15 mouse cellular contexts compared by ENCODE assay signal in the genomic region with DNA sequence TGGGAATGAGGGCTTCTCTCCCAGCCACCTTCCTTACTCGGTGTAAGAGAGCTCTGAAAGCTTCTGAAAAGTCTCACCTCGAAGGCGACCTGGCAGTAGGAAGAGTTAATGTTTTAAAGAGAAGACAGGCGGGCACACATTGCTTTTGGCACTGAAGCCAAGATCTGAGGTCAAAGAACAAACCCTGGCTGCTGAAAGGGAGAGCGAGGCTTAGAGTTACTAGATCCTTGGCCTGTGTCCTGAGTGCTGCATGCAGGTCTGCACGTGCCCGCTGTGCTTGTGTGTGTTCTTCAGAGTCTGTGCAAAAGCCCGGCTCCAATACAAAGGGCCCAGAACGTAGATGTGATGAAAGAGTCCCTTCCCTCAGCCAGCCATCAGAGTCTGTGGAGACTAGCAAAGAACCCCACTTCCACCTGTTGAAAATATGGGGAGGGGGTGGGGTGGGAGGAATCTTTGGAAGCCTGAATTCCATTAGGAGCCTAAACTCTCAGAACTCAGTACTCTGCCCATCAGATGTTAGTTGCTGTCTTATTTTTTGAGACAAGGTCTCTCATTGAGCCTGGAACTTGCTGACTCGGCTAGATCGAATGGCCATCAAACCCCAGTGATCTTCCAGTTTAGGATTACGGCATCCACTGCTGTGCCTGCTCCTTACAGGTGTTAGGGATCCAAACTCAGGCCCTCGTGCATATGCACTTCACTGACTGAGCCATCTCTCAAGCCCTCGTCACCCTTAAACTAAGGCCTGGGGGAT. TPM values are rescaled to one million over a fixed set of nuclear protein-coding genes. Genes with fewer than 3 reads are reported as not detected.
DNase-seq lines count a peak whose midpoint lies in the region; ATAC-seq and TF ChIP-seq lines count a peak whose summit lies in the region.
"Had no signal": no experiment of that assay in that cellular context is flagged by ENCODE, and none has a peak within 500 bp of the region (broad histone marks: within the 10 kb centered on the region; RNA-seq: fewer than 3 reads in every experiment).

No protein-coding gene starts in this region.

- TF ChIP-seq CTCF in bone marrow, adult 2 months (IDR thresholded peaks at IDR 0.05; ENCODE audit: control insufficient read depth, insufficient read depth, low read length): no peak

- peak; percentile 49; the same call in 1 of the 2 replicates for ATAC-seq in intestine, embryonic 16.5 days
- ATAC-seq in intestine, embryonic 15.5 days: no peak
- ATAC-seq in kidney, embryonic 15.5 days (replicated peaks; ENCODE audit: low FRiP score): no peak
- ATAC-seq in liver, embryonic 16.5 days (ENCODE audit: low read depth): peak; percentile 34; the same call in 1 of the 2 replicates
- ATAC-seq in CD4-positive, CD25-positive, alpha-beta regulatory T cell, adult 4 months: no peak
- ATAC-seq: midbrain, embryonic 15.5 days had no signal

- H3K27ac ChIP-seq in intestine, embryonic 16.5 days (ENCODE audit: low read length): peak overlapping the region; percentile 15; the same call in 1 of the 2 replicates
- H3K27ac ChIP-seq in intestine, embryonic 15.5 days: no peak overlapping the region
- peak overlapping the region; percentile 38 for H3K27ac ChIP-seq in bone marrow, adult 2 months (ENCODE audit: control insufficient read depth, insufficient read depth, low read depth, low read length, poor library complexity)
- 0 out of 2 replicates have a peak overlapping the region, but pooled peaks have one; percentile 32 for H3K27ac ChIP-seq in kidney, embryonic 15.5 days
- peak overlapping the region; percentile 85 for H3K27ac ChIP-seq in liver, embryonic 16.5 days (ENCODE audit: low read length)
- H3K27ac ChIP-seq: heart, embryonic 15.5 days; hindbrain, embryonic 14.5 days; midbrain, embryonic 15.5 days had no signal

- no peak overlapping the region for H3K4me2 ChIP-seq in intestine, embryonic 16.5 days (ENCODE audit: low read depth, low read length)
- H3K4me2 ChIP-seq in intestine, embryonic 15.5 days (replicated peaks): no peak overlapping the region
- no peak overlapping the region for H3K4me2 ChIP-seq in kidney, embryonic 15.5 days
- H3K4me2 ChIP-seq in liver, embryonic 16.5 days (ENCODE audit: low read depth, low read length): no peak overlapping the region; the same call in 1 of the 2 replicates
- H3K4me2 ChIP-seq: heart, embryonic 15.5 days; hindbrain, embryonic 14.5 days; midbrain, embryonic 15.5 days had no signal

- 78% methylated on average over 14 of the region's 14 CpGs for WGBS in intestine, embryonic 16.5 days
- 78% methylated on average over 14 of the region's 14 CpGs for WGBS in intestine, embryonic 15.5 days
- 87% methylated on average over 14 of the region's 14 CpGs for WGBS in bone marrow, adult 2 months
- 75% methylated on average over 14 of the region's 14 CpGs for WGBS in kidney, embryonic 15.5 days
- 77% methylated on average over 14 of the region's 14 CpGs for WGBS in liver, embryonic 16.5 days (ENCODE audit: insufficient replicate concordance)

- H3K36me3 ChIP-seq in intestine, embryonic 16.5 days (ENCODE audit: control insufficient read depth, insufficient read depth, low read length): no peaks in the 10 kb centered on the region
- no peaks in the 10 kb centered on the region for H3K36me3 ChIP-seq in intestine, embryonic 15.5 days
- no peaks in the 10 kb centered on the region for H3K36me3 ChIP-seq in kidney, embryonic 15.5 days
- H3K36me3 ChIP-seq in liver, embryonic 16.5 days (ENCODE audit: control insufficient read depth, insufficient read depth): no peaks in the 10 kb centered on the region
- H3K36me3 ChIP-seq: heart, embryonic 15.5 days; midbrain, embryonic 15.5 days had no signal

- no peak overlapping the region for H3K9ac ChIP-seq in intestine, embryonic 16.5 days (ENCODE audit: low read depth, low read length)
- H3K9ac ChIP-seq in intestine, embryonic 15.5 days: no peak overlapping the region
- no peak overlapping the region for H3K9ac ChIP-seq in kidney, embryonic 15.5 days
- H3K9ac ChIP-seq in liver, embryonic 16.5 days (ENCODE audit: low read depth, low read length): peak overlapping the region; percentile 32; the same call in 1 of the 2 replicates
- H3K9ac ChIP-seq: heart, embryonic 15.5 days; hindbrain, embryonic 14.5 days; midbrain, embryonic 15.5 days had no signal

- H3K4me1 ChIP-seq in intestine, embryonic 16.5 days (ENCODE audit: control insufficient read depth, insufficient read depth, low read length): peaks cover 17% of the 10 kb centered on the region
- no peaks in the 10 kb centered on the region for H3K4me1 ChIP-seq in intestine, embryonic 15.5 days (replicated peaks)
- peaks cover 2% of the 10 kb centered on the region; the same call in 1 of the 2 replicates for H3K4me1 ChIP-seq in bone marrow, adult 2 months (ENCODE audit: control insufficient read depth, insufficient read depth, low read length)
- no peaks in the 10 kb centered on the region for H3K4me1 ChIP-seq in kidney, embryonic 15.5 days
- peaks cover 43% of the 10 kb centered on the region for H3K4me1 ChIP-seq in liver, embryonic 16.5 days (ENCODE audit: control insufficient read depth, low read depth, low read length)
- H3K4me1 ChIP-seq: midbrain, embryonic 15.5 days had no signal

- no peaks in the 10 kb centered on the region for H3K27me3 ChIP-seq in intestine, embryonic 16.5 days (replicated peaks; ENCODE audit: control insufficient read depth, insufficient read depth, low read length)
- H3K27me3 ChIP-seq in intestine, embryonic 15.5 days (replicated peaks): no peaks in the 10 kb centered on the region
- H3K27me3 ChIP-seq in kidney, embryonic 15.5 days: no peaks in the 10 kb centered on the region
- H3K27me3 ChIP-seq in liver, embryonic 16.5 days (ENCODE audit: control insufficient read depth, insufficient read depth, low read depth, low read length): no peaks in the 10 kb centered on the region
- H3K27me3 ChIP-seq: heart, embryonic 15.5 days; midbrain, embryonic 15.5 days had no signal

- no peaks in the 10 kb centered on the region for H3K9me3 ChIP-seq in intestine, embryonic 16.5 days (ENCODE audit: control insufficient read depth, low read length)
- H3K9me3 ChIP-seq in intestine, embryonic 15.5 days: no peaks in the 10 kb centered on the region
- H3K9me3 ChIP-seq in kidney, embryonic 15.5 days (replicated peaks): no peaks in the 10 kb centered on the region
- H3K9me3 ChIP-seq in liver, embryonic 16.5 days (replicated peaks; ENCODE audit: control insufficient read depth, low read length): no peaks in the 10 kb centered on the region
- H3K9me3 ChIP-seq: heart, embryonic 15.5 days; midbrain, embryonic 15.5 days had no signal

- no peak for TF ChIP-seq POLR2A in bone marrow, adult 2 months (IDR thresholded peaks at IDR 0.05; ENCODE audit: borderline replicate concordance, control insufficient read depth, low read depth, low read length)

- H3K4me3 ChIP-seq in intestine, embryonic 16.5 days (ENCODE audit: low read length): no peak overlapping the region
- H3K4me3 ChIP-seq in intestine, embryonic 15.5 days (replicated peaks): no peak overlapping the region
- H3K4me3 ChIP-seq in bone marrow, adult 2 months (replicated peaks; ENCODE audit: control insufficient read depth, low read depth, low read length): no peak overlapping the region
- no peak overlapping the region for H3K4me3 ChIP-seq in kidney, embryonic 15.5 days (replicated peaks)
- no peak overlapping the region for H3K4me3 ChIP-seq in liver, embryonic 16.5 days (ENCODE audit: low read depth, low read length)
- H3K4me3 ChIP-seq: heart, embryonic 15.5 days; midbrain, embryonic 15.5 days had no signal

- no peak for DNase-seq in layer of hippocampus, postnatal 14 days (ENCODE audit: low spot score in 2 of 2)
- no peak for DNase-seq in cerebellum, postnatal 4 days (ENCODE audit: low spot score in 2 of 2)
- DNase-seq: B cell, adult 2 months; cerebellum, adult 11 months; lung, adult 2 months; spleen, adult 18-20 months had no signal

RNA-seq across cellular contexts. Expression of a gene that starts 41.8 kb away (rescaled TPM):
- polyA plus RNA-seq in intestine, embryonic 16.5 days (2015; fragmentation: Nextera tagmentation; extraction: Ambion mirVana): 6.8 and 8.0 TPM in 2 replicates
- polyA plus RNA-seq in intestine, embryonic 15.5 days (2015; fragmentation: Nextera tagmentation; extraction: Ambion mirVana): 6.0 and 7.2 TPM in 2 replicates
- 33.5 and 34.8 TPM in 2 replicates for polyA plus RNA-seq in bone marrow, adult 2 months (2011; ENCODE audit: insufficient read depth, insufficient read length, low replicate concordance, missing spikeins)
- 4.8 and 6.5 TPM in 2 replicates for polyA plus RNA-seq in kidney, embryonic 15.5 days (2015; fragmentation: Nextera tagmentation; extraction: Ambion mirVana)
- 32.7 and 33.7 TPM in 2 replicates for polyA plus RNA-seq in liver, embryonic 16.5 days (2015; fragmentation: Nextera tagmentation; extraction: Ambion mirVana)
- 1 to 10 TPM in 1 of 2 experiments, under 1 TPM in 1; 0.71 to 1.1 TPM for total RNA-seq in layer of hippocampus, postnatal 14 days (2021)
- under 1 TPM in 1 of 2 experiments, not detected in 1; 0.81 TPM for polyA plus RNA-seq in CD4-positive, CD25-positive, alpha-beta regulatory T cell, adult 4 months (2017; shearing (Covaris generic))

Comparison
In these comparisons a context has a peak if more than half of its experiments do, and no peak if none do; other contexts are left out.
1. ATAC-seq: peak in intestine, embryonic 16.5 days (single experiment) and liver, embryonic 16.5 days (single experiment); none in intestine, embryonic 15.5 days (single experiment), kidney, embryonic 15.5 days (single experiment) and CD4-positive, CD25-positive, alpha-beta regulatory T cell, adult 4 months (single experiment).